Mouse (Mus musculus) ES-E14 (cell line): ENCODE data around the gene Ttll7.

Source experiments
- CHD2 ChIP-seq: IDR thresholded peaks from 2 replicates; pipeline ENCODE4 v1.6.1; 2014; ENCODE audit warnings: mild to moderate bottlenecking, low read depth, low read length, inconsistent platforms
- HCFC1 ChIP-seq: IDR thresholded peaks from 2 replicates; pipeline ENCODE4 v1.6.1; 2012; ENCODE audit warnings: low read length, inconsistent platforms, borderline replicate concordance; ENCODE audit not compliant: insufficient read depth
- MAFK ChIP-seq: IDR thresholded peaks from 2 replicates; pipeline ENCODE4 v1.6.1; 2014; ENCODE audit warnings: mild to moderate bottlenecking, low read depth, low read length, inconsistent platforms; ENCODE audit not compliant: insufficient read depth
- ZC3H11A ChIP-seq: IDR thresholded peaks from 2 replicates; pipeline ENCODE4 v1.6.1; 2012; ENCODE audit warnings: low read depth, mild to moderate bottlenecking, inconsistent platforms, low read length, borderline replicate concordance
- ZNF384 ChIP-seq: IDR thresholded peaks from 2 replicates; pipeline ENCODE4 v1.6.1; 2012; ENCODE audit warnings: low read depth, low read length, inconsistent platforms

GRCm38 (mm10) chr3:146843470-146843869, 8.7 kb upstream of the Ttll7 start:
- TF ChIP-seq ZNF384 (no peak), MAFK (no peak), CHD2 (no peak), HCFC1 (no peak), ZC3H11A (no peak)
